8 mouse cellular contexts compared by ENCODE assay signal in the genomic region with DNA sequence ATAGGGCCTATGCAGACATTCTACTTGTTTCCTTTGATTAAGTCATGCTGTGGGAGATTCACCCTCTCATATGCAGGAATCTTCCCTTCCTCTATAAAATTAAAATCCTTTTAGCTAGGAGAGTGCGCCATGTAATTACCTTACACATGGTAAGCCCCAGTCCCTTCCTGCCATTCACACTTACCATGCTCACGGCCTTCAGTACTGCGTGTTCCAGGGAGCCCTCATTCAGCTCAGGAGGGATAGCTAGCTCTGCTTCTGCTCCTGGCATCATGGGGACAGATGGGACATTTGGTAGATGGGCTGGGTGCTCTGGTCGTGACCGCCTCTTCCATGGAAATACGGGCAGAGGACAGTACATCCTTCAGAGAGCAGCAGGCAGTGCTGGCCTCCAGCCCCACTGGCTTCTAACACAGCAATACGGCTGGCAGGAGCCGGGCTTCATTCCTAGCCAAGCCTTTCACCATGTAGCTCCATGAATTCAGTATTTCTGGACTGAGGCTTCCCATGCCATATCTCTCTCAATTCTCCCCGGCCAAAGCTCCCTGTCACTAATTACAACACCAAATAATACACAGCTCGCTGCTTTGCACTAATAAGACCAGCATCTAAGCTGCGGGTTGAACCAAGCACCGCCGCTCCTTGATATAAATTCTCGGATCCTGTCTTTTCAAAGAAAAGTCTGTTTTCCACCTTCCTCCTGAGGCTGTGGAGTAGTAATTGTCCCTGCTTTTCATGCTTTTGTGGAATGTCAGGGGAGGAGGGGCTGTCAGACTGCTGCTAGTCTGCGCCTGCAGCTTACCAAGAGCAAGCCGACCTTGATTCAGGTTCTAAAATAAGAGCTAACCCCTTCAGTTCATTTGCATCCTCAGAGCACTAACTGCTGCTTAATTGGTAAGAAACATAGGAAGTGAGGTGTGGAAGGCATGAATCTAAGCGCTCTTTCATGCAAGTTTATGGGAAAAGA.
DNase-seq lines count a peak whose midpoint lies in the region; ATAC-seq lines count a peak whose summit lies in the region.

No protein-coding gene starts in this region.

- no peaks in the 10 kb centered on the region for H3K27me3 ChIP-seq in heart, embryonic 14.5 days (ENCODE audit: control insufficient read depth, insufficient read depth, low read length)
- H3K27me3 ChIP-seq in kidney, embryonic 14.5 days (ENCODE audit: control insufficient read depth, insufficient read depth, low read length), result no peaks in the 10 kb centered on the region

- H3K4me3 ChIP-seq in heart, embryonic 14.5 days (ENCODE audit: control insufficient read depth in 1 of 2, insufficient read depth in 1 of 2, low read depth in 1 of 2, low read length in 2 of 2), result no peak overlapping the region
- H3K4me3 ChIP-seq in kidney, embryonic 14.5 days (ENCODE audit: low read length), result no peak overlapping the region

- 58% methylated on average over 17 of the region's 17 CpGs for WGBS in heart, embryonic 14.5 days
- WGBS in kidney, embryonic 14.5 days, result 58% methylated on average over 17 of the region's 17 CpGs

- H3K9ac ChIP-seq in heart, embryonic 14.5 days (ENCODE audit: low read length), result no peak overlapping the region; the same call in 1 of the 2 replicates
- no peak overlapping the region for H3K9ac ChIP-seq in kidney, embryonic 14.5 days (ENCODE audit: low read depth, low read length)

- peak; percentile 32 to 37 for DNase-seq in frontal cortex, postnatal 14 days (ENCODE audit: low spot score in 2 of 2)
- no peak for DNase-seq in frontal cortex, postnatal 25 days (ENCODE audit: low spot score in 2 of 2)
- DNase-seq in cerebellum, postnatal 36 days, result peak; percentile 81 to 82
- DNase-seq in left cerebral cortex, postnatal 36 days (ENCODE audit: low spot score in 2 of 2), result peak; percentile 27 to 31
- no peak for DNase-seq in ovary, postnatal 36 days (ENCODE audit: low spot score)

- intact Hi-C loops in left cerebral cortex, postnatal 36 days (cut with DNase I), result no loop called here

- no peaks in the 10 kb centered on the region for H3K9me3 ChIP-seq in heart, embryonic 14.5 days (ENCODE audit: control insufficient read depth, low read length)
- no peaks in the 10 kb centered on the region for H3K9me3 ChIP-seq in kidney, embryonic 14.5 days (ENCODE audit: control insufficient read depth, low read length)

- H3K4me1 ChIP-seq in heart, embryonic 14.5 days (ENCODE audit: control insufficient read depth in 2 of 2, insufficient read depth in 2 of 2, low read length in 2 of 2), result peaks cover 5 to 14% of the 10 kb centered on the region in 2 experiments
- no peaks in the 10 kb centered on the region for H3K4me1 ChIP-seq in kidney, embryonic 14.5 days (ENCODE audit: control insufficient read depth, insufficient read depth, low read length)

- no peak; the same call in 1 of the 2 replicates for ATAC-seq in heart, embryonic 14.5 days (ENCODE audit: insufficient number of reproducible peaks, insufficient read depth, low FRiP score, low read depth)
- ATAC-seq in kidney, embryonic 14.5 days (ENCODE audit: low FRiP score, low TSS enrichment), result no peak
- no peak for ATAC-seq in erythroblast, adult 5-6 weeks (replicated peaks; ENCODE audit: low FRiP score, poor library complexity, severe bottlenecking)

- H3K4me2 ChIP-seq in heart, embryonic 14.5 days (ENCODE audit: low read length), result peak overlapping the region; percentile 27; the same call in 1 of the 2 replicates
- no peak overlapping the region for H3K4me2 ChIP-seq in kidney, embryonic 14.5 days (replicated peaks; ENCODE audit: low read depth, low read length)

- H3K27ac ChIP-seq in heart, embryonic 14.5 days (replicated peaks in 1 of 2; ENCODE audit: control insufficient read depth in 1 of 2, insufficient read depth in 1 of 2, low read depth in 2 of 2, low read length in 2 of 2), result peak overlapping the region; percentile 77 to 88
- H3K27ac ChIP-seq in kidney, embryonic 14.5 days (ENCODE audit: low read depth, low read length), result no peak overlapping the region

- no peaks in the 10 kb centered on the region for H3K36me3 ChIP-seq in heart, embryonic 14.5 days (ENCODE audit: control insufficient read depth, insufficient read depth, low read length)
- no peaks in the 10 kb centered on the region; the same call in 1 of the 2 replicates for H3K36me3 ChIP-seq in kidney, embryonic 14.5 days (ENCODE audit: control insufficient read depth, insufficient read depth, low read length)

Comparison
In these comparisons a context has a peak if more than half of its experiments do, and no peak if none do; other contexts are left out.
1. DNase-seq: peak in frontal cortex, postnatal 14 days (2 of 2), cerebellum, postnatal 36 days (2 of 2) and left cerebral cortex, postnatal 36 days (2 of 2); none in frontal cortex, postnatal 25 days (0 of 2) and ovary, postnatal 36 days (single experiment).